28 mouse cellular contexts compared by ENCODE assay signal in the genomic region with DNA sequence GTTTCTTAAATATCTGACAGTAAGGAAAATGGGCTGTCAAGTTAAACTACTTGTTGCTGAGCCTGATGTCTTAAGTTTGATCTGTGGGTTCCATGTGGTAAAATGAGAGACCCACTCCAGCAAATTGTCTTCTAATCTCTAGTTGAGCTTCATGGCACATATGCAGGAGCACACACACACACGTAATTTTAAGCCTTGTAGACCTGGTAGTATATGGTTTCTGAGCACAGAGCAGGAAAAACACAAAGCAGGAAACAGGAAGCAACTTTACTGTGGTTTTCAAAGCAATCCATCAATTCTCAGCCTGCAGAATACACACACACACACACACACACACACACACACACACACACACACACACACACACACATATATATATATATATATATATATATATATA.
"Had no signal": no experiment of that assay in that cellular context is flagged by ENCODE, and none has a peak within 500 bp of the region (broad histone marks: within the 10 kb centered on the region; RNA-seq: fewer than 3 reads in every experiment).

No protein-coding gene starts in this region.

- ATAC-seq: forebrain, embryonic 13.5 days; forebrain, embryonic 14.5 days; forebrain, embryonic 15.5 days; forebrain, embryonic 16.5 days; forebrain, postnatal 0 days had no signal

- DNase-seq: cerebellum, adult 8-10 months; cerebellum, adult 9-10 months; cerebellum, adult 9-11 months; cerebellum, postnatal 10 days; cerebellum, postnatal 14 days; cerebellum, postnatal 25 days; cerebellum, postnatal 36 days; embryo, embryonic 11 days; forebrain, postnatal 0 days; gastrocnemius, adult 2 months; gastrocnemius, postnatal 10 days; gastrocnemius, postnatal 14 days; gastrocnemius, postnatal 25 days; gastrocnemius, postnatal 36 days; heart, adult 18-20 months; heart, adult 2 months had no signal

- H3K4me1 ChIP-seq: embryonic facial prominence, embryonic 10.5 days; embryonic facial prominence, embryonic 12.5 days; embryonic facial prominence, embryonic 13.5 days; embryonic facial prominence, embryonic 15.5 days; forebrain, embryonic 10.5 days; forebrain, embryonic 12.5 days; forebrain, embryonic 13.5 days; heart, embryonic 10.5 days had no signal

- H3K9me3 ChIP-seq: embryonic facial prominence, embryonic 10.5 days; embryonic facial prominence, embryonic 12.5 days; embryonic facial prominence, embryonic 13.5 days; embryonic facial prominence, embryonic 15.5 days; forebrain, embryonic 10.5 days; forebrain, embryonic 12.5 days; forebrain, embryonic 13.5 days; forebrain, embryonic 15.5 days; heart, embryonic 10.5 days had no signal

- H3K9ac ChIP-seq: embryonic facial prominence, embryonic 12.5 days; embryonic facial prominence, embryonic 13.5 days; embryonic facial prominence, embryonic 15.5 days; forebrain, embryonic 12.5 days; forebrain, embryonic 13.5 days; forebrain, embryonic 15.5 days; forebrain, postnatal 0 days had no signal

- H3K27me3 ChIP-seq: embryonic facial prominence, embryonic 12.5 days; embryonic facial prominence, embryonic 13.5 days; embryonic facial prominence, embryonic 15.5 days; forebrain, embryonic 12.5 days; forebrain, embryonic 13.5 days; forebrain, embryonic 15.5 days had no signal

- H3K36me3 ChIP-seq: embryonic facial prominence, embryonic 10.5 days; embryonic facial prominence, embryonic 12.5 days; embryonic facial prominence, embryonic 13.5 days; embryonic facial prominence, embryonic 15.5 days; forebrain, embryonic 10.5 days; forebrain, embryonic 12.5 days; forebrain, embryonic 15.5 days; heart, embryonic 10.5 days had no signal

- H3K4me2 ChIP-seq: embryonic facial prominence, embryonic 12.5 days; embryonic facial prominence, embryonic 13.5 days; embryonic facial prominence, embryonic 15.5 days; forebrain, embryonic 12.5 days; forebrain, embryonic 13.5 days; forebrain, embryonic 15.5 days had no signal

- H3K4me3 ChIP-seq: embryonic facial prominence, embryonic 10.5 days; embryonic facial prominence, embryonic 12.5 days; embryonic facial prominence, embryonic 13.5 days; embryonic facial prominence, embryonic 15.5 days; erythroblast, embryonic 14.5 days; forebrain, embryonic 10.5 days; forebrain, embryonic 12.5 days; forebrain, embryonic 13.5 days; forebrain, embryonic 15.5 days; gastrocnemius, adult 2 months; heart, adult 2 months; heart, embryonic 10.5 days had no signal

- H3K27ac ChIP-seq: embryonic facial prominence, embryonic 10.5 days; embryonic facial prominence, embryonic 12.5 days; embryonic facial prominence, embryonic 13.5 days; embryonic facial prominence, embryonic 15.5 days; forebrain, embryonic 10.5 days; forebrain, embryonic 12.5 days; forebrain, embryonic 13.5 days; forebrain, embryonic 15.5 days; gastrocnemius, adult 2 months; heart, adult 2 months; heart, embryonic 10.5 days had no signal
